Mouse (Mus musculus): ENCODE data around the gene Lhfpl2. TPM values are rescaled to one million over a fixed set of nuclear protein-coding genes. Genes with fewer than 3 reads are reported as not detected.

Gene Lhfpl2
- polyA plus RNA-seq, 1 experiment from 2014 or later: 81.0 TPM

GRCm38 (mm10) chr13:94050036-94050435 lies 7.6 kb upstream of the Lhfpl2 start:
- Histone ChIP-seq H3K4me1 (ENCODE audit: control insufficient read depth, insufficient read depth, low read length) (no peaks in the 10 kb centered on the region), H3K27ac (ENCODE audit: low read depth, low read length) (no peak overlapping the region), H3K4me3 (ENCODE audit: low read length) (no peak overlapping the region), H3K27me3 (ENCODE audit: control insufficient read depth, insufficient read depth, low read length) (no peaks in the 10 kb centered on the region), H3K4me2 (replicated peaks; ENCODE audit: low read depth, low read length) (no peak overlapping the region), H3K9me3 (ENCODE audit: control insufficient read depth, low read length) (no peaks in the 10 kb centered on the region), H3K9ac (ENCODE audit: low read depth, low read length) (no peak overlapping the region), H3K36me3 (ENCODE audit: control insufficient read depth, insufficient read depth, low read length) (no peaks in the 10 kb centered on the region)
- WGBS: 47% methylated on average over 7 of the region's 7 CpGs
- no peak for ATAC-seq (ENCODE audit: low FRiP score, low TSS enrichment)

GRCm38 (mm10) chr13:94050782-94051181 lies 6.8 kb upstream of the Lhfpl2 start:
- ATAC-seq (ENCODE audit: low FRiP score, low TSS enrichment): no peak
- Histone ChIP-seq H3K4me3 (ENCODE audit: low read length) (no peak overlapping the region), H3K4me1 (ENCODE audit: control insufficient read depth, insufficient read depth, low read length) (no peaks in the 10 kb centered on the region), H3K36me3 (ENCODE audit: control insufficient read depth, insufficient read depth, low read length) (no peaks in the 10 kb centered on the region), H3K27me3 (ENCODE audit: control insufficient read depth, insufficient read depth, low read length) (no peaks in the 10 kb centered on the region), H3K27ac (ENCODE audit: low read depth, low read length) (no peak overlapping the region), H3K4me2 (replicated peaks; ENCODE audit: low read depth, low read length) (no peak overlapping the region), H3K9ac (ENCODE audit: low read depth, low read length) (no peak overlapping the region), H3K9me3 (ENCODE audit: control insufficient read depth, low read length) (no peaks in the 10 kb centered on the region)
- 90% methylated on average over 3 of the region's 3 CpGs for WGBS

GRCm38 (mm10) chr13:94057036-94057562 lies 497 bp upstream of the Lhfpl2 start:
- 1% methylated on average over 17 of the region's 17 CpGs for WGBS
- ATAC-seq (ENCODE audit: low FRiP score, low TSS enrichment): peak; percentile 5; the same call in 1 of the 2 replicates

GRCm38 (mm10) chr13:94058642-94059222 lies 1.1 kb downstream of the Lhfpl2 start:
- H3K4me2 ChIP-seq (replicated peaks; ENCODE audit: low read depth, low read length): peak overlapping the region; percentile 64
- no peaks in the 10 kb centered on the region; the same call in 1 of the 2 replicates for H3K36me3 ChIP-seq (ENCODE audit: control insufficient read depth, insufficient read depth, low read length)
- peak overlapping the region; percentile 92; the same call in 1 of the 2 replicates for H3K27ac ChIP-seq (ENCODE audit: low read depth, low read length)
- ATAC-seq (ENCODE audit: low FRiP score, low TSS enrichment): no peak
- H3K9ac ChIP-seq (ENCODE audit: low read depth, low read length): peak overlapping the region; percentile 95
- peak overlapping the region; percentile 83 for H3K4me3 ChIP-seq (ENCODE audit: low read length)
- peaks cover 28% of the 10 kb centered on the region for H3K4me1 ChIP-seq (ENCODE audit: control insufficient read depth, insufficient read depth, low read length)
- H3K9me3 ChIP-seq (ENCODE audit: control insufficient read depth, low read length): no peaks in the 10 kb centered on the region
- no peaks in the 10 kb centered on the region for H3K27me3 ChIP-seq (ENCODE audit: control insufficient read depth, insufficient read depth, low read length)
- 23% methylated on average over 6 of the region's 6 CpGs for WGBS

More at GRCm38 (mm10) chr13:94057036-94057562, 497 bp upstream of the Lhfpl2 start:
- peaks cover 17% of the 10 kb centered on the region for H3K4me1 ChIP-seq (ENCODE audit: control insufficient read depth, insufficient read depth, low read length)
- peak overlapping the region; percentile 95 for H3K9ac ChIP-seq (ENCODE audit: low read depth, low read length)
- no peaks in the 10 kb centered on the region for H3K27me3 ChIP-seq (ENCODE audit: control insufficient read depth, insufficient read depth, low read length)
- H3K9me3 ChIP-seq (ENCODE audit: control insufficient read depth, low read length): no peaks in the 10 kb centered on the region
- no peaks in the 10 kb centered on the region; the same call in 1 of the 2 replicates for H3K36me3 ChIP-seq (ENCODE audit: control insufficient read depth, insufficient read depth, low read length)
- H3K4me3 ChIP-seq (ENCODE audit: low read length): peak overlapping the region; percentile 83
- peak overlapping the region; percentile 64 for H3K4me2 ChIP-seq (replicated peaks; ENCODE audit: low read depth, low read length)
- peak overlapping the region; percentile 92 for H3K27ac ChIP-seq (ENCODE audit: low read depth, low read length)

- no peaks in the 10 kb centered on the region for H3K27me3 ChIP-seq (ENCODE audit: control insufficient read depth, insufficient read depth, low read length)
- H3K27ac ChIP-seq (ENCODE audit: low read depth, low read length): no peak overlapping the region
- ATAC-seq (ENCODE audit: low FRiP score, low TSS enrichment): no peak
- no peaks in the 10 kb centered on the region for H3K9me3 ChIP-seq (ENCODE audit: control insufficient read depth, low read length)
- H3K36me3 ChIP-seq (ENCODE audit: control insufficient read depth, insufficient read depth, low read length): no peaks in the 10 kb centered on the region; the same call in 1 of the 2 replicates
- H3K4me3 ChIP-seq (ENCODE audit: low read length): peak overlapping the region; percentile 83
- no peak overlapping the region; the same call in 1 of the 2 replicates for H3K9ac ChIP-seq (ENCODE audit: low read depth, low read length)
- peak overlapping the region; percentile 64 for H3K4me2 ChIP-seq (replicated peaks; ENCODE audit: low read depth, low read length)
- H3K4me1 ChIP-seq (ENCODE audit: control insufficient read depth, insufficient read depth, low read length): peaks cover 33% of the 10 kb centered on the region
- 82% methylated on average over 4 of the region's 4 CpGs for WGBS
Observed at GRCm38 (mm10) chr13:94059373-94059772, 1.8 kb downstream of the Lhfpl2 start.

- H3K4me1 ChIP-seq (ENCODE audit: control insufficient read depth, insufficient read depth, low read length): peaks cover 37% of the 10 kb centered on the region
- H3K9me3 ChIP-seq (ENCODE audit: control insufficient read depth, low read length): no peaks in the 10 kb centered on the region
- H3K4me3 ChIP-seq (ENCODE audit: low read length): peak overlapping the region; percentile 83; the same call in 1 of the 2 replicates
- H3K27me3 ChIP-seq (ENCODE audit: control insufficient read depth, insufficient read depth, low read length): no peaks in the 10 kb centered on the region
- H3K9ac ChIP-seq (ENCODE audit: low read depth, low read length): no peak overlapping the region
- no peaks in the 10 kb centered on the region; the same call in 1 of the 2 replicates for H3K36me3 ChIP-seq (ENCODE audit: control insufficient read depth, insufficient read depth, low read length)
- H3K4me2 ChIP-seq (replicated peaks; ENCODE audit: low read depth, low read length): peak overlapping the region; percentile 64
- 87% methylated on average over 6 of the region's 6 CpGs for WGBS
- ATAC-seq (ENCODE audit: low FRiP score, low TSS enrichment): no peak
- H3K27ac ChIP-seq (ENCODE audit: low read depth, low read length): no peak overlapping the region
Observed at GRCm38 (mm10) chr13:94059778-94060177, 2.2 kb downstream of the Lhfpl2 start.

- no peaks in the 10 kb centered on the region for H3K27me3 ChIP-seq (ENCODE audit: control insufficient read depth, insufficient read depth, low read length)
- H3K36me3 ChIP-seq (ENCODE audit: control insufficient read depth, insufficient read depth, low read length): no peaks in the 10 kb centered on the region; the same call in 1 of the 2 replicates
- peaks cover 44% of the 10 kb centered on the region for H3K4me1 ChIP-seq (ENCODE audit: control insufficient read depth, insufficient read depth, low read length)
- WGBS: 81% methylated on average over 3 of the region's 3 CpGs
- no peaks in the 10 kb centered on the region for H3K9me3 ChIP-seq (ENCODE audit: control insufficient read depth, low read length)
- no peak overlapping the region for H3K27ac ChIP-seq (ENCODE audit: low read depth, low read length)
- no peak overlapping the region for H3K9ac ChIP-seq (ENCODE audit: low read depth, low read length)
- ATAC-seq (ENCODE audit: low FRiP score, low TSS enrichment): no peak
- H3K4me3 ChIP-seq (ENCODE audit: low read length): no peak overlapping the region
- H3K4me2 ChIP-seq (replicated peaks; ENCODE audit: low read depth, low read length): no peak overlapping the region
Observed at GRCm38 (mm10) chr13:94060461-94060860, 2.9 kb downstream of the Lhfpl2 start.

GRCm38 (mm10) chr13:94061256-94061877 lies 3.8 kb downstream of the Lhfpl2 start:
- Histone ChIP-seq H3K27me3 (ENCODE audit: control insufficient read depth, insufficient read depth, low read length) (no peaks in the 10 kb centered on the region), H3K27ac (ENCODE audit: low read depth, low read length) (0 out of 2 replicates have a peak overlapping the region, but pooled peaks have one; percentile 2), H3K9me3 (ENCODE audit: control insufficient read depth, low read length) (no peaks in the 10 kb centered on the region), H3K4me1 (ENCODE audit: control insufficient read depth, insufficient read depth, low read length) (peaks cover 52% of the 10 kb centered on the region), H3K9ac (ENCODE audit: low read depth, low read length) (no peak overlapping the region), H3K4me3 (ENCODE audit: low read length) (no peak overlapping the region), H3K4me2 (replicated peaks; ENCODE audit: low read depth, low read length) (0 out of 2 replicates have a peak overlapping the region, but pooled peaks have one; percentile 8), H3K36me3 (ENCODE audit: control insufficient read depth, insufficient read depth, low read length) (no peaks in the 10 kb centered on the region; the same call in 1 of the 2 replicates)
- ATAC-seq (ENCODE audit: low FRiP score, low TSS enrichment): no peak
- 47% methylated on average over 9 of the region's 9 CpGs for WGBS
